Mouse (Mus musculus) bone marrow macrophage, adult 2 months (primary cell): Measurements from ENCODE around the gene Shcbp1l.

Source experiments
- CTCF ChIP-seq: IDR thresholded peaks from 2 replicates; pipeline ENCODE4 v1.5.1; 2012; ENCODE audit warnings: low read depth, mild to moderate bottlenecking, low read length, moderate library complexity
- POLR2A ChIP-seq: IDR thresholded peaks from 2 replicates; pipeline ENCODE4 v1.6.1; 2012; ENCODE audit warnings: mild to moderate bottlenecking, low read depth, low read length, borderline replicate concordance

DNA sequence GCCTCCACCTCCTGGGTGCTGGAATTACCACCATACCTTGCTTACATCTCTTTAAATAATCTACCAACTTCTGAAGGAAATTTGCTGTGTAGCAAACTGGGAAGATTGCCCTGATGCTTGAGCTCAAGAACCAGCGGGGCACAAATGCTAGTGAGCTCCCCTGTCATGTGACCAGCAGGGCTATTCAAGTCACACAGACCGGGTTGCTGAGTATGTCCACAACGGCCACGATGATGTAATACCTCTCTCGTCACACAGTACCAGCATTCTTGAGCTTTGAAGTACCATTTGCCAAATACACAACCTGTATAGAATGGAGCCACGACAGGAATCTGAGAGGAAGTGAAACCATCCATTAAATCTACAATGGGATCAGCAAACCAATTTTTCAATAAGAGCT lies 46.4 kb upstream of the Shcbp1l start:
- TF ChIP-seq CTCF (no peak), POLR2A (no peak)
